Mouse (Mus musculus): ENCODE results near the gene Acot11. TPM values are rescaled to one million over a fixed set of nuclear protein-coding genes. Genes with fewer than 3 reads are reported as not detected.
"Not testable (repeated sequence)": the region's sequence is repeated elsewhere in the genome, so short reads cannot be mapped to it uniquely, and the experiment has no call there.

Gene Acot11
- polyA plus RNA-seq, 1 experiment from 2014 or later = 0.93 TPM

DNA sequence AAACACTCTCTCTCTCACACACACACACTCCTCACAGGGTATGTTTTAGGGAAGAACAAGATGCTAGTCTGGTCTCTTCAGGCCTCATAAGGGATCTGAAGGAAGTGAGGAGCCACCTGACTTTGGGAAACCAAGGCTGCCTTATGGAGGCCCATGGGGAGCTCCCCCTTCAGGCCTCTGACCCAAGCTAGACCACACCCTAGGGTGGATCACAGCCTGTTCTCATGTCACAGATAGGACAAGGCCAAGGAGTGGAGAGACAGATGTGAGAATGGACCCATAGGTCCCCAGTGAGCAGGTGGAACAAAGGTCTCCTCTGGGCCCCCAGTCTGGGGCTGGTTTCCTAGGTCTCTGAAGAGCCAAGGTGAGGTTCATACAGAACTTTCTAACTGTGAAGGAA is 12.5 kb downstream of the Acot11 start:
- Histone ChIP-seq H3K9me3 (ENCODE audit: low read length) (no peaks in the 10 kb centered on the region), H3K9ac (replicated peaks; ENCODE audit: low read depth) (no peak overlapping the region), H3K4me1 (ENCODE audit: insufficient read depth, low read depth, low read length) (no peaks in the 10 kb centered on the region), H3K27me3 (replicated peaks; ENCODE audit: insufficient read depth, low read length) (no peaks in the 10 kb centered on the region), H3K36me3 (ENCODE audit: insufficient read depth, low read length) (no peaks in the 10 kb centered on the region), H3K4me2 (replicated peaks; ENCODE audit: low read depth, low read length) (no peak overlapping the region), H3K4me3 (ENCODE audit: low read depth, low read length) (no peak overlapping the region), H3K27ac (ENCODE audit: low read length) (no peak overlapping the region)
- ATAC-seq (no peak), DNase-seq (ENCODE audit: low spot score) (no peak)
- TF ChIP-seq EP300 (IDR thresholded peaks at IDR 0.05) (no peak), CTCF (IDR thresholded peaks at IDR 0.05) (no peak)

DNA sequence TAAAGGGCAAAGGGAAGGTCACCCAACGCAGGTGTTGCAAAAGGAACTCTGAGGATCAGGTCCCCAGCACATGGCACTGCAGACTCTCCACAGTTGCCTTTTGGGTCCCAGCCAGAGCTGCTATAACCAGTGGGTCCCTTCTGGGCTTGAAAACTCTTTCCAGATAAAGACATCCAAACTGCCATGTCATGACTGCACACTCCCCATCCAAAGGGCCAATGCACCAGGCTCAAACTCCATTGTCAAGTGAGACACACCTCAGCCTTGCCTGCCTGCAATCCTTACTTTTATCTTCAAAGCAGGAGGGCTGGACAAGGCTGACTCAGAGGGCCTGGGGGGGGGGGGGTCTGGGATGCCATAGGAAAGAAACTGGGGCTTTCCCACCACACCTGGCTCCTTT is 13.9 kb downstream of the Acot11 start:
- 100% methylated on average over 1 of the region's 1 CpGs for WGBS
- H3K4me1 ChIP-seq (ENCODE audit: insufficient read depth, low read depth, low read length) = peaks cover 5% of the 10 kb centered on the region; the same call in 1 of the 2 replicates
- no peak overlapping the region for H3K27ac ChIP-seq (ENCODE audit: low read length)
- no peak for DNase-seq (ENCODE audit: low spot score)
- no peak overlapping the region for H3K4me2 ChIP-seq (replicated peaks; ENCODE audit: low read depth, low read length)
- H3K9ac ChIP-seq (replicated peaks; ENCODE audit: low read depth) = no peak overlapping the region
- H3K4me3 ChIP-seq (ENCODE audit: low read depth, low read length) = no peak overlapping the region
- no peak for ATAC-seq
- no peaks in the 10 kb centered on the region for H3K27me3 ChIP-seq (replicated peaks; ENCODE audit: insufficient read depth, low read length)
- TF ChIP-seq EP300 (IDR thresholded peaks at IDR 0.05) (no peak), CTCF (IDR thresholded peaks at IDR 0.05) (no peak)
- no peaks in the 10 kb centered on the region for H3K36me3 ChIP-seq (ENCODE audit: insufficient read depth, low read length)
- no peaks in the 10 kb centered on the region for H3K9me3 ChIP-seq (ENCODE audit: low read length)

DNA sequence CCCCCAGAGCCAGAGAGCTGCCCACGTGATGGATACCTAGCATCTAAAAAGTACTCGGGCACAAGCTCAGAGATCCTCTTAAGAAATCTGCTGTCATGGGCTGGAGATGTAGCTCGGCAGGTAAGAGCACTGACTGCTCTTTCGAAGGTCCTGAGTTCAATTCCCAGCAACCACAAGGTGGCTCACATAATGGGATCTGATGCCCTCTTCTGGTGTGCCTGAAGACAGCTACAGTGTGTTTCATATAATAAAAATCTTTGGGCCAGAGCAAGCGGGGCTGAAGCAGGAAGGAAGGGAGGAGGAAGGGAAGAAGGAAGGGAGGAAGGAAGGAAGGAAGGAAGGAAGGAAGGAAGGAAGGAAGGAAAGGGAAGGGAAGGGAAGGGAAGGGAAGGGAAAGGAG is 14.6 kb downstream of the Acot11 start:
- WGBS = 75% methylated on average over 5 of the region's 5 CpGs
- H3K9ac ChIP-seq (replicated peaks; ENCODE audit: low read depth); ATAC-seq; H3K36me3 ChIP-seq (ENCODE audit: insufficient read depth, low read length); H3K27ac ChIP-seq (ENCODE audit: low read length); H3K4me1 ChIP-seq (ENCODE audit: insufficient read depth, low read depth, low read length); H3K4me2 ChIP-seq (replicated peaks; ENCODE audit: low read depth, low read length); H3K27me3 ChIP-seq (replicated peaks; ENCODE audit: insufficient read depth, low read length); H3K9me3 ChIP-seq (ENCODE audit: low read length); H3K4me3 ChIP-seq (ENCODE audit: low read depth, low read length); DNase-seq (ENCODE audit: low spot score): not testable (repeated sequence)

GRCm38 (mm10) chr4:106789705-106790104 is 15.1 kb downstream of the Acot11 start:
- ATAC-seq (no peak), DNase-seq (ENCODE audit: low spot score) (no peak)
- Histone ChIP-seq H3K27me3 (replicated peaks; ENCODE audit: insufficient read depth, low read length) (no peaks in the 10 kb centered on the region), H3K4me2 (replicated peaks; ENCODE audit: low read depth, low read length) (no peak overlapping the region), H3K27ac (ENCODE audit: low read length) (no peak overlapping the region), H3K36me3 (ENCODE audit: insufficient read depth, low read length) (no peaks in the 10 kb centered on the region), H3K4me3 (ENCODE audit: low read depth, low read length) (no peak overlapping the region), H3K9me3 (ENCODE audit: low read length) (no peaks in the 10 kb centered on the region), H3K9ac (replicated peaks; ENCODE audit: low read depth) (no peak overlapping the region), H3K4me1 (ENCODE audit: insufficient read depth, low read depth, low read length) (peaks cover 5% of the 10 kb centered on the region; the same call in 1 of the 2 replicates)
- TF ChIP-seq EP300 (IDR thresholded peaks at IDR 0.05) = no peak
- WGBS = 60% methylated on average over 9 of the region's 9 CpGs

- no peaks in the 10 kb centered on the region for H3K36me3 ChIP-seq (ENCODE audit: insufficient read depth, low read length)
- TF ChIP-seq EP300 (IDR thresholded peaks at IDR 0.05) (no peak), CTCF (IDR thresholded peaks at IDR 0.05) (no peak)
- no peak overlapping the region for H3K4me2 ChIP-seq (replicated peaks; ENCODE audit: low read depth, low read length)
- WGBS = 69% methylated on average over 11 of the region's 11 CpGs
- no peak for DNase-seq (ENCODE audit: low spot score)
- no peak for ATAC-seq
- no peaks in the 10 kb centered on the region for H3K9me3 ChIP-seq (ENCODE audit: low read length)
- H3K27ac ChIP-seq (ENCODE audit: low read length) = no peak overlapping the region
- no peak overlapping the region for H3K4me3 ChIP-seq (ENCODE audit: low read depth, low read length)
- H3K4me1 ChIP-seq (ENCODE audit: insufficient read depth, low read depth, low read length) = peaks cover 5% of the 10 kb centered on the region; the same call in 1 of the 2 replicates
- no peak overlapping the region for H3K9ac ChIP-seq (replicated peaks; ENCODE audit: low read depth)
- H3K27me3 ChIP-seq (replicated peaks; ENCODE audit: insufficient read depth, low read length) = no peaks in the 10 kb centered on the region
These were observed 16.2 kb downstream of the Acot11 start for GRCm38 (mm10) chr4:106788627-106789026.

DNA sequence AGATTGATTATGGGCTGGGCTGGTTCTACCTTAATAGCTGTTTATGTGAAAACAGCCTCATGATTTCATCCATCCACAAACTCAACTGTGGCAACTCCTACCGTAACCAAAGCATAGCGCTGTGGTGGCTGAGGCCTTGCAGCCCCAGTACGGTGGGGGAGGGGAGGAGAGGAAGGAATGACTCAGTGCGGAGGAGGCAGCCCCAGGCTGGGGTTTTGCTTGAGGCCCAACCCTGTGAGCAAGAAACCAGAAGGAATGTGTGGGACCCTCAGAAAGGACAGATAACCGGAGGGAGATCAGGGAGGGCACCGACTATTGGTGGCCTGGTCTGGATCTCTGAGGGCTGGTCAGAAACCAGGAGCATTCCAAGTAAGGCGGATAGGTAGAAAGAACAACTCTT is 17.0 kb downstream of the Acot11 start:
- ATAC-seq = peak; percentile 53
- H3K4me1 ChIP-seq (ENCODE audit: insufficient read depth, low read depth, low read length) = peaks cover 5% of the 10 kb centered on the region; the same call in 1 of the 2 replicates

More for the DNA sequence above, 17.0 kb downstream of the Acot11 start:
- Histone ChIP-seq H3K4me3 (ENCODE audit: low read depth, low read length) (no peak overlapping the region), H3K27me3 (replicated peaks; ENCODE audit: insufficient read depth, low read length) (no peaks in the 10 kb centered on the region), H3K9ac (replicated peaks; ENCODE audit: low read depth) (no peak overlapping the region), H3K4me2 (replicated peaks; ENCODE audit: low read depth, low read length) (no peak overlapping the region), H3K27ac (ENCODE audit: low read length) (no peak overlapping the region), H3K36me3 (ENCODE audit: insufficient read depth, low read length) (no peaks in the 10 kb centered on the region), H3K9me3 (ENCODE audit: low read length) (no peaks in the 10 kb centered on the region)
- TF ChIP-seq EP300 (IDR thresholded peaks at IDR 0.05) = no peak
- no peak for TF ChIP-seq CTCF (IDR thresholded peaks at IDR 0.05)
- DNase-seq (ENCODE audit: low spot score) = peak; percentile 51
- 49% methylated on average over 7 of the region's 7 CpGs for WGBS

All from lung, postnatal 0 days (tissue).